Mouse (Mus musculus) ES-E14 (cell line): ENCODE data around the gene Btg2. TPM values are rescaled to one million over a fixed set of nuclear protein-coding genes. Genes with fewer than 3 reads are reported as not detected.

Source experiments
- DNase-seq: peaks from one replicate; pipeline ENCODE4 v3.0.0-alpha.2; 2013; ENCODE audit warnings: low read depth, low spot score
- H3K27ac ChIP-seq: 2 replicates; pipeline ENCODE4 v1.5.1; 2012; ENCODE audit warnings: low read depth, mild to moderate bottlenecking, low read length, moderate library complexity, mixed read lengths; ENCODE audit not compliant: poor library complexity, insufficient read depth, severe bottlenecking
- H3K36me3 ChIP-seq: 2 replicates; pipeline ENCODE4 v1.6.1; 2012; ENCODE audit warnings: mild to moderate bottlenecking, low read length, moderate library complexity, mixed read lengths; ENCODE audit not compliant: control insufficient read depth, poor library complexity, insufficient read depth, severe bottlenecking
- H3K4me1 ChIP-seq, 2 experiments: fragments of 150-350 bp in 1 of 2; sonication (generic) in 1 of 2; 2 replicates each; pipeline ENCODE4 v1.6.1; 2012; ENCODE audit warnings: low read length in 2 of 2, mild to moderate bottlenecking in 1 of 2, mixed read lengths in 1 of 2; ENCODE audit not compliant: control insufficient read depth in 2 of 2, insufficient read depth in 2 of 2, poor library complexity in 1 of 2
- H3K4me3 ChIP-seq, 2 experiments: fragments of 150-350 bp in 1 of 2; sonication (generic) in 1 of 2; 2 replicates each; pipeline ENCODE4 v1.5.1; 2012; ENCODE audit warnings: low read length in 2 of 2, low read depth in 1 of 2, mild to moderate bottlenecking in 1 of 2, mixed read lengths in 1 of 2; ENCODE audit not compliant: insufficient read depth in 1 of 2, poor library complexity in 1 of 2, severe bottlenecking in 1 of 2
- H3K9ac ChIP-seq: 2 replicates; pipeline ENCODE4 v1.6.1; 2012; ENCODE audit warnings: low read depth, mild to moderate bottlenecking, low read length, mixed read lengths; ENCODE audit not compliant: poor library complexity, insufficient read depth, severe bottlenecking
- H3K9me3 ChIP-seq: fragments of 150-350 bp; sonication (generic); 2 replicates; pipeline ENCODE4 v1.6.1; 2012; ENCODE audit warnings: low read depth, mild to moderate bottlenecking, low read length; ENCODE audit not compliant: control insufficient read depth, insufficient read depth
- CHD2 ChIP-seq: IDR thresholded peaks from 2 replicates; pipeline ENCODE4 v1.6.1; 2014; ENCODE audit warnings: mild to moderate bottlenecking, low read depth, low read length, inconsistent platforms
- HCFC1 ChIP-seq: IDR thresholded peaks from 2 replicates; pipeline ENCODE4 v1.6.1; 2012; ENCODE audit warnings: low read length, inconsistent platforms, borderline replicate concordance; ENCODE audit not compliant: insufficient read depth
- MAFK ChIP-seq: IDR thresholded peaks from 2 replicates; pipeline ENCODE4 v1.6.1; 2014; ENCODE audit warnings: mild to moderate bottlenecking, low read depth, low read length, inconsistent platforms; ENCODE audit not compliant: insufficient read depth
- ZC3H11A ChIP-seq: IDR thresholded peaks from 2 replicates; pipeline ENCODE4 v1.6.1; 2012; ENCODE audit warnings: low read depth, mild to moderate bottlenecking, inconsistent platforms, low read length, borderline replicate concordance
- ZNF384 ChIP-seq: IDR thresholded peaks from 2 replicates; pipeline ENCODE4 v1.6.1; 2012; ENCODE audit warnings: low read depth, low read length, inconsistent platforms
- in situ Hi-C, 2 experiments: fragments of 600-800 bp; cut with MboI; formaldehyde crosslinking; loops; one replicate each; pipeline ENCODE4 v1.15.1; 2025; ENCODE audit warnings: low sequenced_read_pairs in 2 of 2, inconsistent platforms in 1 of 2; ENCODE audit not compliant: unreplicated experiment in 2 of 2
- total RNA-seq: library from RNA; depleted of rRNA; stranded (reverse); fragments of 300-350 nt; gene quantifications from 2 replicates; pipeline ENCODE4 v1.2.3, GENCODE M21; 2012

The Btg2 gene
- total RNA-seq, 1 experiment: 40.2 TPM

DNA sequence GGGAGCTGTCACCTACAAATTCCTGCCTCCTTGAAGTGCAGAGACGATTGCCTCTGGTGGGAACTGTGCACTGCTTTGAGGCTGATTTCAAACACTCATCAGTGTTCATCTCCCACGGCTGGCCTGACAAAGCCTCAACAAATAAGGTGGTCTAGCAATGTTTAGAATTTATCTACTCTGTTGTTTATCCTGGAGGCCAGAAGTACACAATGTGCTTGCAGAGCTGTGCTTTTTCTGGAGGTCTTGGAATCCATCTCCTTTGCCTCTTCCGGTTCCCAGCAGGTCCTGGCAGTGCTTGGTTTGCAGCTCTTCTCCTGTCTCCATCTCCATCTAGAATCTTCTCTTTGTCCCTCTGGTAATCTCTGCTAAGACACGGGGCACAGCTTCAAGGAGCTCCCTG, 22.6 kb downstream of the Btg2 start:
- Histone ChIP-seq H3K9me3 (no peaks in the 10 kb centered on the region), H3K4me3 (no peak overlapping the region), H3K36me3 (no peaks in the 10 kb centered on the region), H3K27ac (no peak overlapping the region), H3K4me1 (peaks cover 5 to 16% of the 10 kb centered on the region in 2 experiments; a peak in 2 of 4 replicates), H3K9ac (no peak overlapping the region)
- DNase-seq: no peak
- TF ChIP-seq MAFK (no peak), ZC3H11A (no peak), CHD2 (no peak)
- in situ Hi-C loops: loop anchor here in 1 of 2 experiments (5.0 kb wide), 1 partner anchor 51 kb away; no protein-coding TSS in a partner anchor

DNA sequence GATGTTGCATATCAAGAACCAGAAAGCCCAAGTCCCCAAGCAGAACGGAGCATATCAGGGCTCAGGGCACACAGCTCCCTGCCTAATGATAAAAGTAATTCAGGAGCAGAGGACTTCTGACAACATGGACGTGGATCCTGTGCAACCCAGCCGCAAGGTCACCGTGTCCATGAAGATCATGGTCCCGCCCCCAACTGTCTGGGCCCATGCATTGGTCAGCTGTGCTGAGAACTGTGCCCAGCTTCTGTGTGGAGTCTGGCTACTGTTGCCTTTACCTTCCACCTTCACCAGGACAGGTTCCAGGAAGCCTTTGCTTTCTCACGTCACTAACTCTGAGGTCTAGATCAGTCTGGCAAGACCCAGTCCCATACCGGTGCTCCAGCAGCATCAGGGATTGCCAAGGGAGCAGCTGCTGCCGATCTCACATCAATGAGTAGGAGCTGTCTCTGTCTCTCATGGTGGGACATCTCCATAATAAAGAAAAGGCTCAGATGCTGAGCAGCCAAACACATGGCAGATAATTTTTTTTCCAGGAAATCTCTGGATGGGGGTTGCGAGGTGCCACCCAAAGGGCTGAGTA, 23.2 kb downstream of the Btg2 start:
- Histone ChIP-seq H3K27ac (no peak overlapping the region), H3K36me3 (no peaks in the 10 kb centered on the region), H3K9me3 (no peaks in the 10 kb centered on the region), H3K9ac (no peak overlapping the region), H3K4me3 (no peak overlapping the region), H3K4me1 (peaks cover 5 to 15% of the 10 kb centered on the region in 2 experiments; a peak in 2 of 4 replicates)
- TF ChIP-seq HCFC1 (no peak), CHD2 (no peak), ZNF384 (no peak), ZC3H11A (no peak)
- no peak for DNase-seq
- in situ Hi-C loops: loop anchor here in 1 of 2 experiments (5.0 kb wide), 1 partner anchor 52 kb away; no protein-coding TSS in a partner anchor

DNA sequence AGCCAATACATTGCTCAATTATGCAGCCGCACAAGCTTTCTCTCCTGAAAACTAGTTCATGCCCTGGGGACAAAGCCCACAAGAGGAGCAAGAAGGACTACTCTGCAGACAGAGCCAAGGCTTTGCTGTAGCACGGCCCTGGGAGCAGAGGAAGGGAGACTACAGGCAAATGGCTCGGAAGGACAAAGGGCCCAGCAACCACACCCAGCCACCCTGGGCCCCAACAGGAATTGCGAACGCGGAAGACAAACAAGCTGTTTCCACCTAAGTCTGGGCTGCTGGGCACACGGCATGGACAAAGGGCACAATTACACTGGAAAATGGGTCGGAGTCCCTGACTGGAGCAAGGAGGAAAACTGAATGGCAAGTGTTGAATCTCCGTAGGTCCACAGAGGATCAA, 23.9 kb downstream of the Btg2 start:
- TF ChIP-seq HCFC1 (no peak), ZNF384 (no peak), CHD2 (no peak), MAFK (no peak), ZC3H11A (no peak)
- H3K4me3 ChIP-seq: no peak overlapping the region
- no peak for DNase-seq
- no peak overlapping the region for H3K27ac ChIP-seq
- H3K9me3 ChIP-seq: no peaks in the 10 kb centered on the region
- H3K36me3 ChIP-seq: no peaks in the 10 kb centered on the region
- peaks cover 5 to 11% of the 10 kb centered on the region in 2 experiments; a peak in 1 of 4 replicates for H3K4me1 ChIP-seq
- in situ Hi-C loops: loop anchor here in 1 of 2 experiments (5.0 kb wide), 1 partner anchor 52 kb away; no protein-coding TSS in a partner anchor
- no peak overlapping the region for H3K9ac ChIP-seq

DNA sequence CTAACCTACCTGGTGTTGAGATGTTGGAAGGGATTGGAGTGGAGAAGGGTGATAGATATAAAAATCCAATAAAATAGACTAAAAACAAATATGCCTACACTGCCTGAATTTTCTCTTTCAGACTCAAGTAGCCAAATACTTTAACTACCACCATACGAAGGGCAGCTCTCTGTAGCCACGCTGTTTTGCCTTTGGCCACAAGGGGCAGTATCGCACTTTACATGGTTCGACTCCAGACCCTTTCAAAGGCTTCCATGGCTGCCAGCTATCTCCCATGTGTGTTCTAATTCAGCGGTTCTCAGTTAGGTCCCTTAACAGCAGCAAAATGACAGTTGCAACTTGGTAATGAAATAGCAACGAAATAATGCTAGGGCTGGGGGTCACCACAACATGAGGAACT, 25.7 kb downstream of the Btg2 start:
- Histone ChIP-seq H3K27ac (no peak overlapping the region), H3K36me3 (no peaks in the 10 kb centered on the region), H3K4me1 (peaks cover 5 to 9% of the 10 kb centered on the region in 2 experiments; a peak in 1 of 4 replicates), H3K9ac (no peak overlapping the region), H3K4me3 (no peak overlapping the region), H3K9me3 (no peaks in the 10 kb centered on the region)
- TF ChIP-seq ZC3H11A (peak; percentile 52; the same call in 1 of the 2 replicates), MAFK (no peak)
- peak; percentile 77 for DNase-seq
- in situ Hi-C loops: no loop called here

DNA sequence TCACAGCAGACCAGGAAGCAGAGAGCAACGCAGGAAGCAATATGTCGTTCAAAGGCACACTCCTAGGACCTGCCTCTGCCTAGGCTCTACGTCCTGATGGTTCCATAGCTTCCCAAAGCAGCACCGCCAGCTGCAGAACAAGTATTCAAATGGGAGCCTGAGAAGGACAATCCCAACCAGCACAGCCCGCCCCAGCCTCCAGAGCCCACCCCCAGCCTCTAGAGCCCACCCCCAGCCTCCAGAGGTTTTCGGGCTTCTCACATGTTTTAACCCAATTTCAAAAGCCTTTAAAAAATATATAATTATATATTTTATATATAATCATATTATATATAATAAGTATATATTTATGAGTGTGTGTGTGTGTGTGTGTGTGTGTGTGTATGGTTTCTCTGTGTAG, 29.4 kb downstream of the Btg2 start:
- Histone ChIP-seq H3K9ac (no peak overlapping the region), H3K9me3 (no peaks in the 10 kb centered on the region), H3K4me3 (no peak overlapping the region), H3K27ac (no peak overlapping the region), H3K36me3 (no peaks in the 10 kb centered on the region), H3K4me1 (peaks cover 0 to 4% of the 10 kb centered on the region in 2 experiments; a peak in 1 of 4 replicates)
- no peak for DNase-seq
- in situ Hi-C loops: loop anchor here in 1 of 2 experiments (5.0 to 10.0 kb wide), 2 partner anchors 135 to 312 kb away; no protein-coding TSS in a partner anchor
- no peak for TF ChIP-seq ZNF384
- TF ChIP-seq CHD2: no peak
- TF ChIP-seq HCFC1: no peak
- TF ChIP-seq ZC3H11A: no peak
- no peak for TF ChIP-seq MAFK
